Mouse (Mus musculus): ENCODE measurements at regions not wholly inside any gene's neighbourhood (a gene's known extent, or its start where the extent isn't known, plus 50 kb on each side); places are given as distances from the start of the nearest gene placed in this dataset.
"Not testable (repeated sequence)": the region's sequence is repeated elsewhere in the genome, so short reads cannot be mapped to it uniquely, and the experiment has no call there.

GRCm38 (mm10) chr17:4553026-4553425 lies 441.1 kb upstream of the Arid1b start:
- H3K4me2 ChIP-seq (ENCODE audit: low read depth, low read length); ATAC-seq (ENCODE audit: insufficient read depth, low FRiP score); H3K36me3 ChIP-seq (ENCODE audit: control insufficient read depth, insufficient read depth, low read length); H3K4me1 ChIP-seq (ENCODE audit: control insufficient read depth, insufficient read depth, low read length); H3K9me3 ChIP-seq (replicated peaks; ENCODE audit: control insufficient read depth, low read length); H3K9ac ChIP-seq (ENCODE audit: low read length); H3K27me3 ChIP-seq (ENCODE audit: control insufficient read depth, insufficient read depth, low read length); H3K27ac ChIP-seq (ENCODE audit: low read length); H3K4me3 ChIP-seq (replicated peaks; ENCODE audit: low read length): not testable (repeated sequence)
- 78% methylated on average over 4 of the region's 4 CpGs for WGBS

- Histone ChIP-seq H3K9ac (ENCODE audit: low read length) (no peak overlapping the region), H3K4me3 (replicated peaks; ENCODE audit: low read length) (no peak overlapping the region), H3K4me1 (ENCODE audit: control insufficient read depth, insufficient read depth, low read length) (peaks cover 10% of the 10 kb centered on the region; the same call in 1 of the 2 replicates), H3K4me2 (ENCODE audit: low read depth, low read length) (no peak overlapping the region), H3K27ac (ENCODE audit: low read length) (no peak overlapping the region), H3K9me3 (replicated peaks; ENCODE audit: control insufficient read depth, low read length) (no peaks in the 10 kb centered on the region), H3K36me3 (ENCODE audit: control insufficient read depth, insufficient read depth, low read length) (no peaks in the 10 kb centered on the region), H3K27me3 (ENCODE audit: control insufficient read depth, insufficient read depth, low read length) (no peaks in the 10 kb centered on the region)
- 60% methylated on average over 3 of the region's 3 CpGs for WGBS
- ATAC-seq (ENCODE audit: insufficient read depth, low FRiP score): no peak
These were observed 430.5 kb upstream of the Arid1b start for GRCm38 (mm10) chr17:4563641-4564040.

- WGBS: 50% methylated on average over 5 of the region's 5 CpGs
- Histone ChIP-seq H3K9me3 (replicated peaks; ENCODE audit: control insufficient read depth, low read length) (no peaks in the 10 kb centered on the region), H3K4me1 (ENCODE audit: control insufficient read depth, insufficient read depth, low read length) (no peaks in the 10 kb centered on the region), H3K4me3 (replicated peaks; ENCODE audit: low read length) (no peak overlapping the region), H3K36me3 (ENCODE audit: control insufficient read depth, insufficient read depth, low read length) (no peaks in the 10 kb centered on the region), H3K9ac (ENCODE audit: low read length) (no peak overlapping the region), H3K4me2 (ENCODE audit: low read depth, low read length) (no peak overlapping the region), H3K27ac (ENCODE audit: low read length) (no peak overlapping the region), H3K27me3 (ENCODE audit: control insufficient read depth, insufficient read depth, low read length) (no peaks in the 10 kb centered on the region)
- no peak for ATAC-seq (ENCODE audit: insufficient read depth, low FRiP score)
These were observed 417.2 kb upstream of the Arid1b start for GRCm38 (mm10) chr17:4576883-4577282.

DNA sequence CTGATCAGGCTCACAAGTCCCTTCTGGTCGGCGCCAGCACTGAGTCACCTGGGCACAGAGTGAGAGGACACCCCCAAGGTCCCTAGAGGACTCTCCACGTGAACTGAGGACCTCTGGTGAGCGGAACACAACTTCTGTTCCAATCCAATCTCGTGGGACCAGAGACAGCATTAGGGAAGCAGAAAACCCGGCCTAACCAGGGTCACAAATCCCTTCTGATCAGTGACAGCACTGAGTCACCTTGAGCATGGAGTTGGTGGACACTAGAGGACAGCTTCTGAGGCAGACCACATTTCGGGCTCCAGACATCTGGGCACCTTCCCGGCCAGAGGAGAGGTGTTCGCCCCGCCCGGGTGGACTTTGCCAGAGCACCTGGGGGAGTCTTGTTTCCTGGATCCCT lies 412.3 kb upstream of the Arid1b start:
- H3K27me3 ChIP-seq (ENCODE audit: control insufficient read depth, insufficient read depth, low read length): no peaks in the 10 kb centered on the region
- H3K9ac ChIP-seq (ENCODE audit: low read length): no peak overlapping the region
- H3K4me2 ChIP-seq (ENCODE audit: low read depth, low read length): no peak overlapping the region
- no peaks in the 10 kb centered on the region for H3K4me1 ChIP-seq (ENCODE audit: control insufficient read depth, insufficient read depth, low read length)
- H3K4me3 ChIP-seq (replicated peaks; ENCODE audit: low read length): no peak overlapping the region
- H3K36me3 ChIP-seq (ENCODE audit: control insufficient read depth, insufficient read depth, low read length): no peaks in the 10 kb centered on the region
- no peak overlapping the region for H3K27ac ChIP-seq (ENCODE audit: low read length)
- 92% methylated on average over 11 of the region's 11 CpGs for WGBS
- no peak for ATAC-seq (ENCODE audit: insufficient read depth, low FRiP score)
- no peaks in the 10 kb centered on the region for H3K9me3 ChIP-seq (replicated peaks; ENCODE audit: control insufficient read depth, low read length)

DNA sequence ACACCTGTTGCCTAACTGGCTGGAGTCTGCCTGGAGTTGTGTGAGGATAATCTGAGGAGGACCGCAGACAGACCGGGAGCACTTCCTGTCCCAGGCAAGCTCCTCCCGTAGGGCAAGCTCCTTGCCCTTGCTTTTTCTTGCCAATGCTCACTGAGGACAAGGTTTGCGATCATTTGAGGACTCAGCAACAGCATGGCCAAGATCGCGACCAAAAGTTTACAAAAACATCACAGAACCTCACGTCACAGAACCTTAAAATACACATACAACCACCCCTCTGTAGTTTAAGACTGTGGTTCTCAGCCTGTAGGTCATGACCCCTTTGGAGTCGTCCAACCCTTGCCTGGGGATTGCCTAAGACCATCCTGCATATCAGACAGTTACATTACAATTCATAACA lies 383.7 kb upstream of the Arid1b start:
- Histone ChIP-seq H3K4me3 (replicated peaks; ENCODE audit: low read length) (no peak overlapping the region), H3K4me1 (ENCODE audit: control insufficient read depth, insufficient read depth, low read length) (no peaks in the 10 kb centered on the region), H3K27ac (ENCODE audit: low read length) (no peak overlapping the region), H3K36me3 (ENCODE audit: control insufficient read depth, insufficient read depth, low read length) (no peaks in the 10 kb centered on the region), H3K9ac (ENCODE audit: low read length) (no peak overlapping the region), H3K27me3 (ENCODE audit: control insufficient read depth, insufficient read depth, low read length) (no peaks in the 10 kb centered on the region), H3K4me2 (ENCODE audit: low read depth, low read length) (no peak overlapping the region), H3K9me3 (replicated peaks; ENCODE audit: control insufficient read depth, low read length) (no peaks in the 10 kb centered on the region)
- ATAC-seq (ENCODE audit: insufficient read depth, low FRiP score): no peak
- 72% methylated on average over 8 of the region's 8 CpGs for WGBS

GRCm38 (mm10) chr17:4610993-4611392 lies 383.1 kb upstream of the Arid1b start:
- Histone ChIP-seq H3K4me2 (ENCODE audit: low read depth, low read length) (no peak overlapping the region), H3K27me3 (ENCODE audit: control insufficient read depth, insufficient read depth, low read length) (no peaks in the 10 kb centered on the region), H3K4me1 (ENCODE audit: control insufficient read depth, insufficient read depth, low read length) (no peaks in the 10 kb centered on the region), H3K4me3 (replicated peaks; ENCODE audit: low read length) (no peak overlapping the region), H3K27ac (ENCODE audit: low read length) (no peak overlapping the region), H3K9ac (ENCODE audit: low read length) (no peak overlapping the region), H3K9me3 (replicated peaks; ENCODE audit: control insufficient read depth, low read length) (no peaks in the 10 kb centered on the region), H3K36me3 (ENCODE audit: control insufficient read depth, insufficient read depth, low read length) (no peaks in the 10 kb centered on the region)
- WGBS: 83% methylated on average over 5 of the region's 5 CpGs
- ATAC-seq (ENCODE audit: insufficient read depth, low FRiP score): no peak

GRCm38 (mm10) chr17:4611711-4612110 lies 382.4 kb upstream of the Arid1b start:
- 86% methylated on average over 2 of the region's 2 CpGs for WGBS
- no peak overlapping the region for H3K27ac ChIP-seq (ENCODE audit: low read length)
- no peak for ATAC-seq (ENCODE audit: insufficient read depth, low FRiP score)
- H3K9ac ChIP-seq (ENCODE audit: low read length): no peak overlapping the region
- no peaks in the 10 kb centered on the region for H3K4me1 ChIP-seq (ENCODE audit: control insufficient read depth, insufficient read depth, low read length)
- no peak overlapping the region for H3K4me3 ChIP-seq (replicated peaks; ENCODE audit: low read length)
- no peak overlapping the region for H3K4me2 ChIP-seq (ENCODE audit: low read depth, low read length)
- H3K9me3 ChIP-seq (replicated peaks; ENCODE audit: control insufficient read depth, low read length): no peaks in the 10 kb centered on the region
- H3K27me3 ChIP-seq (ENCODE audit: control insufficient read depth, insufficient read depth, low read length): no peaks in the 10 kb centered on the region
- no peaks in the 10 kb centered on the region for H3K36me3 ChIP-seq (ENCODE audit: control insufficient read depth, insufficient read depth, low read length)

DNA sequence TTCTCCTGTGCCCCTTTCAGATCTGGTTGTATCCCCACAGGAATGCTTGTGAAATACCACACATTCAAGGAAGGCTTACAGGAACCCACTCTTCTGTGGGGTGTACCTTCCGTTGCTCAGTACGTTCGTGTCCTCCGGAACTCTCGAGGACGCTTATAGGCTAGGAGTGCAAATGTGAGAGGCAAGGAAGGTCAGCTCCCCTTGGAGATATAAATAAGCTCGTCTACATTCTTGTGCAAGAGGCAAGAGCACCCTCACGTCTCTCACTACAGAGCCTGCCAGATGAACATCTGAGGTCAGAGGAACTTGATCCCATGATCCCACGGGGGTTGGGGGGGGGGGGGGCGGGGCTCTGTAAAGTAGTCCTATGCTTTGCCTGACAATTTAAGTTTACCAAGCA lies 382.0 kb upstream of the Arid1b start:
- Histone ChIP-seq H3K27me3 (ENCODE audit: control insufficient read depth, insufficient read depth, low read length) (no peaks in the 10 kb centered on the region), H3K4me3 (replicated peaks; ENCODE audit: low read length) (no peak overlapping the region), H3K27ac (ENCODE audit: low read length) (no peak overlapping the region), H3K4me1 (ENCODE audit: control insufficient read depth, insufficient read depth, low read length) (no peaks in the 10 kb centered on the region), H3K9ac (ENCODE audit: low read length) (no peak overlapping the region), H3K36me3 (ENCODE audit: control insufficient read depth, insufficient read depth, low read length) (no peaks in the 10 kb centered on the region), H3K9me3 (replicated peaks; ENCODE audit: control insufficient read depth, low read length) (no peaks in the 10 kb centered on the region), H3K4me2 (ENCODE audit: low read depth, low read length) (no peak overlapping the region)
- no peak for ATAC-seq (ENCODE audit: insufficient read depth, low FRiP score)
- WGBS: 54% methylated on average over 10 of the region's 10 CpGs

DNA sequence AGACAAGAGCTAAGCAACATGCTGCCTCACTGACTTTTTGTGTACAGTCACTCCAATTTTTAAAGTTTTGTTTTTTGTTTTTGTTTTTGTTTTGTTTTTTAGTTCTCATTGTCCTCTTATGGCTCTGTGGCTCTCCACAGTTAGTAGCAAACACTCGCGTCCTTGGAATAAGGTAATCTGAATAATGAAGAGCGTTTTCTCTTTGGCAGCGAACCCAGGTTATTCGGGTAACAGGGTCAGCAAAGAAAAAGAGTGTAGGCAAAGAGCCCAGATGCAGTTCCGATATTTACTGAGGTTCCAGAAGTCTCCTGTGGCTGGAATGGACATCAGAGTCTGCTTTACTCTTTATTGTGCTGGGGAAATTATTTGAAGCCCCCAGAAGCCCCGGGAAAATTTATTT lies 381.4 kb upstream of the Arid1b start:
- no peaks in the 10 kb centered on the region for H3K27me3 ChIP-seq (ENCODE audit: control insufficient read depth, insufficient read depth, low read length)
- no peak overlapping the region for H3K4me2 ChIP-seq (ENCODE audit: low read depth, low read length)
- no peak overlapping the region for H3K27ac ChIP-seq (ENCODE audit: low read length)
- 83% methylated on average over 7 of the region's 7 CpGs for WGBS
- no peaks in the 10 kb centered on the region for H3K4me1 ChIP-seq (ENCODE audit: control insufficient read depth, insufficient read depth, low read length)
- H3K4me3 ChIP-seq (replicated peaks; ENCODE audit: low read length): no peak overlapping the region
- no peak overlapping the region for H3K9ac ChIP-seq (ENCODE audit: low read length)
- no peaks in the 10 kb centered on the region for H3K9me3 ChIP-seq (replicated peaks; ENCODE audit: control insufficient read depth, low read length)
- no peaks in the 10 kb centered on the region for H3K36me3 ChIP-seq (ENCODE audit: control insufficient read depth, insufficient read depth, low read length)
- no peak for ATAC-seq (ENCODE audit: insufficient read depth, low FRiP score)

DNA sequence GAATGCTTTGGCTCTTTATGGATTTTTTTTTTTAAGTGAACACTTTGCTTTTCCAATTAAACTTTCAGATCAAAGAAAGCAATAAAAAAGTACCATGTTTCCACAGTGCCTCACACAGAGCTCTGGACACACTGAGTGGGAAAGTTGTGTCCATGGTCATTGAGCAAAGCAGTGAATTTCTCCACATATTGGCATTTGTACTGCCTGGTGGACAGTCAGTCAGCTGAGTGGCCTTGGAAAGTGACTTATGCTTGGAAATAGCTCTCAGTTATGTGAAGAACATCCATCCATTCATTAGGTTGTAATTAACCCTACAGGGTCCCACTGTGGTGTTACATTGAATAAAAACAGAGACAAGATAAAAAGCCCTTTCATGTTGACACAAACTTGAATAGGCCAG lies 373.8 kb upstream of the Arid1b start:
- Histone ChIP-seq H3K9ac (ENCODE audit: low read length) (no peak overlapping the region), H3K9me3 (replicated peaks; ENCODE audit: control insufficient read depth, low read length) (no peaks in the 10 kb centered on the region), H3K4me1 (ENCODE audit: control insufficient read depth, insufficient read depth, low read length) (no peaks in the 10 kb centered on the region), H3K4me3 (replicated peaks; ENCODE audit: low read length) (no peak overlapping the region), H3K4me2 (ENCODE audit: low read depth, low read length) (no peak overlapping the region), H3K36me3 (ENCODE audit: control insufficient read depth, insufficient read depth, low read length) (no peaks in the 10 kb centered on the region), H3K27me3 (ENCODE audit: control insufficient read depth, insufficient read depth, low read length) (no peaks in the 10 kb centered on the region), H3K27ac (ENCODE audit: low read length) (no peak overlapping the region)
- ATAC-seq (ENCODE audit: insufficient read depth, low FRiP score): no peak

All from stomach, embryonic 16.5 days (tissue).